Mouse (Mus musculus): ENCODE measurements at regions not wholly inside any gene's neighbourhood (a gene's known extent, or its start where the extent isn't known, plus 50 kb on each side); places are given as distances from the start of the nearest gene placed in this dataset.

DNA sequence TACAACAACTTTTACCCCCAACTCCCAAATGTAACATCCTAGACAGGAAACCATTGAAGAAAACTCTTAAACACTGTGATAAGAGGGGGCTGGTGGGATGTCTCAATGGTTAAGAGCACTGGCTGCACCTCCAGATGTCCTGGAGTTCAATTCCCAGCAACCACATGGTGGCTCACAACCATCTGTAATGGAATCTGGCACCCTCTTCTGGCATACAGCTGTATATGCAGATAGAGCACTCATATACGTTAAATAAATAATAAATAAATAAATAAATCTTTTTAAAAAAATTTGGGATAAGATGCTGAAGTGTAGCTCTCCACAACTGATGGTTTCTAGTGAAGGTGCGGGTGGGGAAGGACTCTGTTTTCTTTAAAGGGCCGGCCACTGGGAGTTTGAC, 69.3 kb downstream of the Kctd15 start:
- DNase-seq = no peak

DNA sequence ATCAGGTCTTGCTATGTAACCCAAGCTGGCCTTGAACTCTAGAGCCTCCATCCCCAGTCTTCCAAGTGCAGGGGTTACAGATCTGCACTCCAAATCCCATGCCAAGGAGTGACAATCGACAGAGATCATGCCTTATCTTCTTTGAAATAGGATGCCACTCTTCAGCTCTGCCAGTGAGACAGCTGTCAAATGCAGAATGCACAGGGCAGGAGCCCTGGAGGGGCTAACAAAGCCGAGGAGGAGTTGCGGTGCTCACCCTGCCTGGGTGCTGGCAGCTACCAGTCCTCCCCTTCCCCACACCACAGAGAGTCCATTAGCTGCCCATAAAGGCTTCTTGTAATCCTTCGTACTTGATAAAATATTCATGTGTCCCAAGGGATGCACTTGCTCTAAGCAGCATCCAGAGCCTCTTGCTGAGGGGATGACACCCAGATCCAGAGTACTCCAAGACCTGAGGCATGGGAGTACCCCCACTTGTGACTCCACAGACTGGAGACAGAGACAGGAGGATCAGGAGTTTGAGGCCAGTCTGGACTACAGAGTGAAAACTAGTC, 71.1 kb downstream of the Kctd15 start:
- no peak for DNase-seq

DNA sequence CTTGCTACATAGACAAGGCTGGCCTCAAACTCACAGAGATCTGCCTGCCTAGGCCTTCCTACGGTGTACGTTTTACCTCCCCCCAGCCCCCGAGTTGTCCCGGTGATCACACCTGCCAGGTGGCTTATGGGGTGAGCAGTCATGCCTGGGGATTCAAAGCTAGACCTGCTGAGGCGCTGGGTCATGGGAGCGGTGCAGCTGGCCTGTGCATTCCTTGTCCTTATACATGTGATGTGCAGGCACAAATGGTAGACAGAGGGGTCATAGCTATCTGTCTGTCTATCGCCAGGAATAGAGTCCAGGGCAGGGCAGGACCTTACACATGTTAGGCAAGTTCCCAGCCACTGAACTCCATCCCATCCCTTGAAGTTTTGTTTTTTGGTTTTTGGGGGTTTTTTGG, 71.7 kb downstream of the Kctd15 start:
- DNase-seq = no peak

DNA sequence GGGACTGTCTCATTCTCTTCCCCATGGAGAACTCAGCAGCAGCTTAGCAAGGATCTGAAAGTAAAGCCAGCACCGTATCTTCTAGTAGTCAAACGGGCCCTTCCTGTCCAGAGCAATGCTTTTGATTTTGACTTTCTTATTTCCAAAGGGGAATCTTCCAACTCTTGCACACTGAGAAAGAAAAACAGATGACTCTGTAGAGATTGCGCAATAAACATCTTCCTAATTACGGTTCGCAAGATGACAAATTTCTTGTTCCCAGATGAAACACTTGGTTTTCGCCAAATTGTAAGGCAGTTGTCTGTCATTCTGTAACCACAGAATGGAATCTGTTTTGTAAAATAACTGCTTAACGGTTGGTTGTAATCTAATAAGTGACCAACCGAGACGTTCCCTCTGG, 75.7 kb downstream of the Kctd15 start:
- no peak for DNase-seq

DNA sequence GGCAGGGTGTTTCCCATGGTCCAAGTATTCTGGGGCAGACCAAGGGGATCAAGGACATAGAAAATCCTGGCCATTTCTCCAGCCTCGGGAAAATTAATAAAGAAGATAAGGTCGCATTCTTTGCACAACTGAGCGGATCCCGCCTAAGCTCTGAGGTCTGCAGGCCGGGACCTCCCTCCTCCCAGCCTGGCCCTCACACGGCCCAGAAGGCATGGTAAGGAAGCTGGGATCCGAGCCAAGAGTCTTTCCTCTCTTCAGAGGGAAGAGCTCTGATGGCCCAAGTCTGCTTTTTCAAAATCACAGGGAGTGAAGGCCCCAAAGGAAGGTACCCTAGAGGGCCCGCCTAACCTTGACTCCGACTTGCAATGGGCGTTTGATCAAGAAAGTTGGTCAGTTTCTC, 85.2 kb downstream of the Kctd15 start:
- no peak for DNase-seq

DNA sequence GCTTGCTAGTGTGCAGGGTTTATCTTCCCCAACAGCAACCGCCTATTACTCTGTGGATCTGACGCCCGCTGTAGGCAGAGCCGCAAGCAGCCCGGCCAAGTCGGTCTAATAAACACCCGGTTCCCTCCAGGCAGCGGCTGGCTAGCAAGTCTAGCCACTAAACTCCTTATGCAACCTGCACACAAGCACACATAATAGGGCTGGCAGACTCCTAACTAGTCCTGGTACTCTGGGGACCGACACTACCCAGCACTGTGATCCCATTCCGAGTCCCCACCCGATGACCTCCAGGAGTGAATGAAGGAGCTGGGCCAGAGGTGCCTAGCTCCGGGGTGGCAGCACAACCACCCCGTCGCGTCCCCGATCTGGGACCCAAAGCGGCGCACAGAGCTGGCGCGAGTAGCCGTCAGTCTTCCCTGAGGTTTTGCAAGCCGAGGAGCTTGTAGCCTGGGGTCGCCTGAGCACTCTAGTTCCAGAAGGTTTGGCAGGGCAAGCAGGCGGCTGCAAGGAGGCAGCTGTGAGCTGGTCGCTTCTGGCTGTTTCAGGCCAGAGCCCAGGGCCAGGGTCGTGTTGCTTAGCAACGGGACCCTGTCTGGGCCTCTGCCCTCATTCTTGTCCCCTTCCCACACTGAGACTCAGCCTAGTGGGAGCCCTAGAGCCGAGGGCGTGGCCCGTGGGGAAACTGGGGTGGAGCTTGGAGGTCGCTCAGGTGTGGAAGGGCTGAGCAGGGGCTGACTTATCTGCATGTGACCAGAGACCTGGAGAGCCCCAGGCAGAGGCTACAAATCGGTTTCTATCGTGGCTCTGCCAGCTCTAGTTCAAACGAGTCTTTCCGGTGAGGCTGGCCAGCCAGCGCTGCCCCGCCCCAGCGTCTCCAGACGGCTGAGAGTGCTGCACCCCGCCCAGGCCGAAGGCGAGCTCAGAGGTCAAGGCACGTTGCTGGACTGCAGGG, 86.1 kb downstream of the Kctd15 start:
- DNase-seq = peak; percentile 16

DNA sequence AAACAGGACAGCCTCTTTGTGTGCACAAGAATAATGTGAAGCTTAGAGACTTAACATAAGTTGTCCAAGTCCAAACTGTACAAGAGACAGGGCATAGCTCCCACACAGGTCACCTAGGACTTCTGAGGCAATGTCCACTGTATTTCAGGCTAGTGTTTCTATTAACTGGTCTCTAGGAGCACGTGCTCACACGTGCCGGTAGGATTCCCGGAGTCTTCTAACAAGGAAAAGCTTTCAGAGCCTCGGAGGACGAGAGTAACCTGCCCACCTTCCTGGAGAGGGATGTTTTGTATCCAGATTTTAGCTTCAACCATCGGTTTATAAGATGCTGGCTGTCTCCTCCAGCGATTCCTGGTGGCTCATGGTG, 86.8 kb downstream of the Kctd15 start:
- DNase-seq = no peak

DNA sequence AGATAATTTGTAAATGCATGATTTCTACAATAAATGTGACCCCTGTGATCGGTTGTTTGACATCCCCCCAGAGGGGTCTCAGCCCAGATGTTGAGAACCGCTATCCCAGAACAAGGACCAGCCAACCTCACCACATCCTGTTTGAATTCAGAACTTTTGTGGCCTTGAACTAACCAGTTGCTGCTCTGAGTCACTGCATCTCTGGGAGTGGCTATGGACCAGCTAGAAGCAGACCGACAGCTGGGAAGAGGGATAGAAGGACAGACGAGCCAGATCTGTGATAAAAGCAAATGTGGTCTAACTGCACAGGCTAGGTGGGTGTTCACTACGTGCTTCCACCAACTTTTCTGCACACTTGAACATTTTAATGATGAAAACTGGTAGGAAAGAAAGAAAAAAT, 89.0 kb downstream of the Kctd15 start:
- DNase-seq = no peak

DNA sequence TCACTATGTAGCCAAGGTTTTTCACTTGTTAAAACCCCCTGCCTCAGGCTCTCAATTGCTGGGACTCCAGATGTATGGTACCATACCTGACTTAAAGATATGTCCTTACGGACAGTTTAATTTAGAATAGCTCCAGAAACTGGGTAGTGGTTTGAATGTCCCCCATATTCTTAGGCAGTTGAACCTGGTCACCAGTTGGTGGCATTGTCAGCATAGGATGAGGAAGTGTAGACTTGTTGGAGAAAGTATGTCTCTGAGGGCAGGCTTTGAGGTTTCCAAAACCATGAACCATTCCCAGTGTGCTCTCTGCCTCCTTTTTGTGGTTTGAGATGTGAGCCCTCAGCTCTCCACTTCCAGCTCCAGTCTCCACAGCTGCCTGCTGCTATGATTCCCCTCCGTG, 94.4 kb downstream of the Kctd15 start:
- no peak for DNase-seq

DNA sequence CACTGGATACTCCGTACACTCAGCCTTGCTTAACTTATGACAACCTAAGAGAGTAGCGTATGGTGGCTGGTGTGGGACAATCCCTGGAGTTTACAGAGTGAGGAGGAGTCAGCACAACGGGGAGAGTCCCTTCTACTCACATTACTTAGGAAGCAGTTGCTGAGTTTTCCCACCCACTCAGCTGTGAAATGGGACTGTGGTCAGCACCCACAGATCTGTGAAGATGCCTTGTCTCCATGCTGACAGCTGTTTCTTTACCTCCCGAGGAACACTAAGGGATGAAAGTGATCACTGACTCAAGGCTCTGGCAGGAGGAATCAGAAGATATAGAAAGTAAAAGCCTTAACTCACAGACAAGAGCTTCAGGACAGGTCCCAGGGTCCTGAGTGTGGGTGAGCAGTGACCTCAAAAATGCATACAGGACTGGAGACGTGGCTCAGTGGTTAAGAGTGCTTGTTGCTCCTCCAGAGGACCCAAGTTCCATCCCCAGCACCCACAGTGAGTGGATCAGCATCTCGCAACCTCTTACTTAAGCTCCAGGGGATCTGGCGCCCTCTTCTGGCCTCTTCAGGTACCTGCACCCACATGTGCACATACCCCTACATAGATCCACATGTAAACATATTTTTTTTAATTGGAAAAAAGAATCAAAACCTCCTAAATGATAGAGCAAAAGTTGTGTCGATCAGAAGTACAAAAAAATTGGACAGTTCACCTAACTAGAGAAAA, 97.8 kb downstream of the Kctd15 start:
- DNase-seq = no peak

DNA sequence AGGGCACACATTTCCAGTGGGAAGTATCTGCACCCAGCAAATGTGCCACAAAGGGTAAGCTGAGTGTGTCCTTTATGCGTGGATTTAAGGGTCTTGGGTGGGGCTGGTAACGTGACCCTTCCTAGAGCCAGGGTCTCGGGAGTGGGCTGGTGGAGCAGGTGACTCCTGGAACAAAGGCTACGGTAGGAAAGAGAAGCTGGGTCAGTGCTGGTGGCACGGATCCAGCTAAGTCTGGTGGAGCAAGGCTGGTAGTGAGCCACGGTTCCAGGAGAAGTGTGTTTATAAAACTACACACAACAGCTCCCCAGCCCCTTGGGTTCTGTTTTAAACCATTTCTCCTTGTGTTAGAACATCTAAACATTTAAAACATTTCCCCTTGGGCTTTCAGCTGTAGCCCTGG, 101.3 kb downstream of the Kctd15 start:
- DNase-seq = no peak

DNA sequence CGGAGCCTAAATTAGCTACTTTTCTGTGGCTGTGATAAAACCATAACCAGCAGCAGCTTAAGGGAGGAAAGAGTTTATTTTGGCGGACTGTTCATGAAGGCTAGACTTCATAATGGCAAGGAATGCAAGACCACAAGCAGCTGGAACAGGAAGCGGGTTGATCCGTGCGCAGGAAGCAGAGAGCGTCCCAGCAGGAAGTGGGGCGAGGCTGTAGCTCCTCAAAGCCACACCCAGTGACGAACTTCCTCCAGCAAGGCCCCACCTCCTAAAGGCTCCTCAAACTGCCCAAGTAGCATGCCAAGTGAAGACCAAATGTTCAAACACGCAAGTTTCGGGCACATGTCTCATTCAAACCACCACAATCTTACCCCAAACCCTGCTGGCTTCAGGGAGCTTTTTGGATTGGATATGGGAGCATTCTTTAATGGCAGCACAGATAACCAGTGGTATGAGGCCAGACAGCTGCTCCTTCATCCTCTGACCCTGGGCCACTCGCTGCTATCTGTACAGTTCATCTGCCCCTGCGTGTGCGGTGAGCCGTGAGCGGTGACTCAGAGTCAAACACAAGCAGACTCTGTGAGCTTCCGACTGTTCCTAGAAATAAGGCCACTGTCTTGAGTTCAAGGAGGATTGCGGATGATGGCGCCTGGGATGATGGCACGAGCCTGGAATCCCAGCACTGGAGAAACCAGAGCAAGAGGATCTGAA, 109.8 kb downstream of the Kctd15 start:
- no peak for DNase-seq

DNA sequence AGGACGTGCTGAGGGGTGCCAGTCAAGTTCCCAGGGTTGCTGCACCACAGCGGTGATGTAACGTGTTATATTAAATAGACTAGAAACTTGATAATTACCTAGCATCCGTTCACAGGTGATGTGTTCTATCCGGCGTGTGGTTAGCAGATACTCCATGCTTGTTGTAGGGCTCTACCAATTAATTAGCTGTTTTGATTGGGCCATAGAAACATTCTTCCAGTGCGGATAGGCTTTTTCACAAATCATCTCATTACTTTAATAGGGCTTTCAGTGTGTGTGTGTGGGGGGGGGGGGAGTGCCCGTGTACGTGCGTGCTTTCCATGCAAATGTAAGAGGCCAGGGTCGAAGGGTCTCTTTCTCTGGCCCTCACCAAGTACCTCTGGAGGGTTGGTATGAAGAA, 110.6 kb downstream of the Kctd15 start:
- no peak for DNase-seq

DNA sequence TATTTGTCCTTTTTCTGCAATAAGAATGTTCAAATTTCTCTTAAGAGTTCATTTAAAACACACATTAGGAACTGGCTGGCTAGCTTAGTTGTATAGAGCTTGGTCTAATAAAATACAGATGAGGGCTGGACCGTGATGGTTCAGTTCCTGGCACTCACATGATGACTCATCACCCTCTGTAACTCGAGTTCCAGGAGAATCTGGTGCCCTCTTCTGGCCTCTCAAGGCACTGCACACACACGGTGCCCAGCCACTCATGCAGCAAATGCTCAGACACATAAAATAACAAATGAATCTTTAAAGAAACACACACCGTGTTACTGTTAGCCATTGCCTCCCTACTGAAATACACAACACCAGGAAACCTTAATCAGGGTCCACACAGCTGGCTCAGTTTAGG, 114.6 kb downstream of the Kctd15 start:
- DNase-seq = no peak

DNA sequence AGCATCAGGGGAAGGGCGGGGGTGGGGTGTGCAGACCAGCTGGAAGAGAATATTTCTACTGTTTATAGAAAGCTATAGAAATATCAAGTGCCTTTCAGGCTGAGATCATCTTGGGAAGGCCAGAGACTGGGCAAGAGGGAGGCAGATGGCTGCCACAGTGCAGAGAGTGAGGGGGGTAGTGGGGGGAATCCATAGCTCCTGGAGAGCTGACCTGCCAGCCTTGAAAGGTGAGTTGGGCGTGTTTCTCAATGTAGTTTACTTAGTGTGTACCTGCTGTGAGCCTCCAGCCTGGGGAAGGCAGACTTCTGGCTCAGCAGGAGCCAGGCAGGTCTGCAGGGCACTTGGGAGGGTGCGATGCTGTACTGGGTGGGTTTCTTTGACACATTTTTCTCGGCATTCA, 115.5 kb downstream of the Kctd15 start:
- no peak for DNase-seq

DNA sequence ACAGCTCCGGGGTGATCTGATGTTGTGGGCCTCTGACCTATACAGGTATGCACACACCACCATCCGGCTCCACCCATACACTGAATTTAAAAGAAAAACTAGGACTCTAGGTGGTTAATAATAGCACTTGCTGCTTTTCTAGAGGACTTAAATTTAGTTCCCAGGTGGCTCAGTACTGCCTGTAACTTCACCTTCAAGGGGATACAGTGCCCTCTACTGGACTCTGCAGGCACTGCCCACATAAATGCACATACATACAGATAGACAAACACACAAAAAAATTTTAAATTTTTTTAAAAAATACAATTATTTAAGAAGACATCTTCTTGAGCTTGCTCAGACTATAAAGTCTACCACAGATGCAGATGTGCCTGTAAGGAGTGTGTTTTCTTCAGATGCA, 116.7 kb downstream of the Kctd15 start:
- DNase-seq = no peak

DNA sequence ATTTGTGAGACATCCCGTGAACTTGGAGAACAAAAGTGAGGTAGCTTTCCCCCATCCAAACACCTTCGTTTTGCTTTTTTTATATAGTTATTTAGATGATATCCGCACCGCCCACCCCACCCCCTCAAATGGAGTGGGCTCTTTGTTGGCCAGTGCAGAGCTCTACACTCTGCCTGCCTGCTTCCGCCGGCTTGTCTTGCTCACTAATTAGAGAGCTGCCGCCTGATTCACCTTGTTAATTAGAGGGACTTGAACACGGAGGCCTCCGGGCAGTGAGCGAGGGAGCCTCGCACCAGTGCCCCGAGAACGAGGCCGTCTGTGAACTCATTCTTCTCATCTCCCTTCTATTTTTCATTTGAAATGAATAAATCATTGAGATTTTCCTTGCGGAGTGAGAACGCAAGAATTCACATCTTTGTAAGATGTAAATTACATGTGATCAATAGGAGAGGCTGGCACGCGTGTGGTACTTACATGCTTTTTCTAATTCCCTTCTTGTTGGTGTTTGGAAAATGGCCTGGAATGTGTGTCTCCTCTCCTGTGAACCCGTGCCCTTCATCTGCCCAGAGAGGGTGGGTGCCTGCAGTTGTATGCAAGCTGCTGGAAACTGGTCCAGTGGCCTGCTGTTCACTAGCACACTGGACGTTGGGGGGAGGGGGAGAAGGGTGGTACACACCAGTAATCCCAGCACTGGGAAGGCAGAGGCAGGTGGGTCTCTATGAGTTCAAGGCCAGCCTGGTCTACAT, 118.0 kb downstream of the Kctd15 start:
- no peak for DNase-seq

DNA sequence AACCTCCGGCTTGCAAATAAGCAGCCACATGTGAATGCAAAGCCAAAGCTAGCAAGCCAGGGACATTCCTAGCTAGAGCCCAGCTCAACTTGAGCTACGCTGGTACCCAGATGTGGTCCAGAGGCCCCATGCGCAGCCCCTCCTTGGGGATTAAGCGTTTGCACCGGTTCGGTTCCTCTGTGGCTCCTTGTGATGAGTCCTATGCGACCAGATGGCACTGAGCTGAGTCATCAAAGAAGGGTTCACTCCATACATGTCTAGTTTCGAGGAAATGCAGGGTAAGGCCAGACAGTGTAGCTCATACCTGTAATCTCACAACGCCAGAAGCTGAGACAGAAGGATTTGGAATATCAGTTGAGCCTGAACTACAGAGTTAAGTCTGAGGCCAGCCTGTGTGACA, 119.4 kb downstream of the Kctd15 start:
- no peak for DNase-seq

DNA sequence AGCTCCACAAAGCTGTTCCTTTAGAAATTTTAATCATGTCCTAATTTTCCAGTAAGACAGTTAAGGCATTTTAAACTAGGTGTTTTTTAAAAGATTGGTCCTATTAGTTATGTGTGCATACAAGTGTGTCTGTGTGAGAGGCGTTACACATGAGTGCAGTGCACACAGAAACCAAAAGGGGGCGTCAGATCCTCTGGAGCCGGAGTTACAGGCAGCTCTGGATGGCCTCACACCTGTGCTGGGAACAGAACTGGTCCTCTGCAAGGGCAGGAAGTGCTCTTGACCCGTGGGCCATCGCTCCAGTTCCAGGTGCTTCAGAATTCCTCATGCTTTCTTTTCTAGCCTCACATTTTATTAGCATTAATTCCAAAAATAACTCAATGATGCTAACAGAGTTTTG, 122.3 kb downstream of the Kctd15 start:
- DNase-seq = no peak

DNA sequence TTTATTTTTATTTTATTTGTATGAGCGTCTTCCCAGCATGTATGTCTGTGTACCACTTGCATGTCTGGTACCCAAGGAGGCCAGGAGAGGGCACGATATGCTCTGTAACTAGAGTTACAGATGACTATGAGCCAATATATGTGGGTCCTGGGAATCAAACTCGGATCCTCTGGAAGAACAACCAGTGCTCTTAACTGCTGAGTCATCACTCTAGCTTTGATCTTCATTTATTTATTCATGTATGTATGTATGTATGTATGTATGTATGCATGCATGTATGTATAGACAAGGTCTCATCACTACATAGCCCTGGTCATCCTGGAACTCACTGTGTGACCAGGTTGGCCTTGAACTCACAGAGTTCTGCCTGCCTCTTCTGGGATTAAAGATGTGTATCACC, 124.9 kb downstream of the Kctd15 start:
- no peak for DNase-seq

DNA sequence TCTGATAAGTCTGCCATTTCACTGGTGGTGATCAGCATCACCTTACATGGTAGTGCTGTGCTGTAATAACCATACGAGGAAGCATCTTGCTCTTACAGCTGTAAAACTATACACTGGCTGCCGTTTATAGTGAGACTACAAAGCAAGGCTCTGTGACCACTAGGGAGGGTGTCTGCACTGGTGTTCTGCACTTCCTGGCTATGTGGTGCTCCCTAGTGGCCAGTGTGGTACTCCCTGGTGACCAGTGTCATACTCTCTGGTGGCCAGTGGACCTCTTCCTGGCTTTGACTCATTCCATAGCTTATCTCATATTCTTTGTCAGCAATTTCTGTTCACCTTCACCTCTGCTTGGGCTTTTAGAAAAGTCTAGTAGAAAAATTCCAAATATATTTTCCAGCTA, 114.7 kb upstream of the Lsm14a start:
- DNase-seq = no peak

DNA sequence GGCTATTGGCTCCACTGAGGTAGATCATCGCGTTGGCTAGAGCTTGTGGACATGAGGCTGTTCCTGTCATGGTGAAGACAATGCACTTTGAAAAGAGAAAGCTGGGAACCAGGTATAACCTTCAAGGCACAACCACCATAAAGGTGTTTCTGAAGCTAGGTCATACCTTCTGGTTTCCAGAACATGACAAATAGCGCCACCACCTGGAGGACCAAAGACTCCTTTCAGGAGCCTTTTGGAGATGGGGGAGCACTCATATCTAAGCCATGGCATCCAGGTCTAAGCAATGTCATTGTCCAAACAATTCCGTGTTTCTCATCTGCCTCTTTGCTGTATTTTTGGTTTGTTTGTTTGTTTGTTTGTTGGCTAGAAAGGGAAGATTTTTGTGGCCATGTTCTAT, 113.7 kb upstream of the Lsm14a start:
- DNase-seq = no peak

DNA sequence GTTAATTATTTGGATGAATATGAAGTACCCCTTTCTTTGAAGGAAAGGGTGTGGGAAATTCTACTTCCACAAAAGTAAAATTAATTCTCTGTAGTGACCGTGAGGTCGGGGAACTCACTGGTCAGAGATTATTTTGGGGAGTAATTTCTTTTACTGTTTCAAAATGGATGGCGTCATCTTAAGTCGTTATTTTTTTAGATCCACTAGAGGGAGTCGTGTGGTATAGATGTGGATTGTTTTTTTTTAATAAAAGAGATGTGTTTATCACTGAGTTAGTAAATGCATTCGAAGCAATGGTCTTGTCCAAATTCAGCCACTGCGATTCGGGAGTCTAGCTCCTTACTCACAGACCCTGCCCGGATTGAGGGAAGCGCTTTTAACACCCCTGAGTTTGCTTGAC, 100.8 kb upstream of the Lsm14a start:
- DNase-seq = no peak
